Mouse (Mus musculus): ENCODE measurements around the gene Ccdc124.

- no peak for TF ChIP-seq CTCF (IDR thresholded peaks at IDR 0.05; ENCODE audit: insufficient read depth, low read depth, low read length)
- TF ChIP-seq POLR2A (IDR thresholded peaks at IDR 0.05; ENCODE audit: insufficient read depth, low read depth, low read length): no peak
Measured at GRCm38 (mm10) chr8:70833018-70833482, 40.7 kb downstream of the Ccdc124 start.
